Mouse (Mus musculus) layer of hippocampus, adult 2 months (tissue): ENCODE data around the gene Cyp2a22. TPM values are rescaled to one million over a fixed set of nuclear protein-coding genes. Genes with fewer than 3 reads are reported as not detected.
"Not testable (repeated sequence)": the region's sequence is repeated elsewhere in the genome, so short reads cannot be mapped to it uniquely, and the experiment has no call there.

Source experiments
- DNase-seq, 2 experiments: peaks; one replicate each; pipeline ENCODE4 v3.0.0; 2022; ENCODE audit warnings: low spot score in 2 of 2
- H3K27ac ChIP-seq: fragments of 200-600 bp; 2 replicates; pipeline ENCODE4 v1.8.1; 2022
- H3K4me3 ChIP-seq: fragments of 200-600 bp; 2 replicates; pipeline ENCODE4 v1.8.1; 2022; ENCODE audit warnings: mild to moderate bottlenecking
- CTCF ChIP-seq: fragments of 200-600 bp; conservative IDR thresholded peaks from 2 replicates; pipeline ENCODE4 v1.8.1; 2022; ENCODE audit warnings: antibody characterized with exemption, mild to moderate bottlenecking, moderate library complexity
- long read RNA-seq, 2 experiments: library from polyadenylated mRNA; stranded (forward); transcript quantifications; one replicate each; pipeline ENCODE4 v2.0.0; 2021; ENCODE audit warnings: borderline mapping rate in 2 of 2
- total RNA-seq, 2 experiments: library from RNA; stranded (reverse); gene quantifications; 2 replicates each; pipeline ENCODE4 v1.2.3; 2021

Cyp2a22 gene
- total RNA-seq = not detected
- long read RNA-seq, experiment 1 = 0 reads
- long read RNA-seq, experiment 2 = 0 reads

GRCm38 (mm10) chr7:26939262-26939661 lies at the start of gene Cyp2a22:
Gene Cyp2a22 (minus strand): TSS chr7:26939384.
- no peak for TF ChIP-seq CTCF
- no peak for DNase-seq
- H3K27ac ChIP-seq = no peak within 1 kb of the TSS
- H3K4me3 ChIP-seq = no peak within 1 kb of the TSS

DNA sequence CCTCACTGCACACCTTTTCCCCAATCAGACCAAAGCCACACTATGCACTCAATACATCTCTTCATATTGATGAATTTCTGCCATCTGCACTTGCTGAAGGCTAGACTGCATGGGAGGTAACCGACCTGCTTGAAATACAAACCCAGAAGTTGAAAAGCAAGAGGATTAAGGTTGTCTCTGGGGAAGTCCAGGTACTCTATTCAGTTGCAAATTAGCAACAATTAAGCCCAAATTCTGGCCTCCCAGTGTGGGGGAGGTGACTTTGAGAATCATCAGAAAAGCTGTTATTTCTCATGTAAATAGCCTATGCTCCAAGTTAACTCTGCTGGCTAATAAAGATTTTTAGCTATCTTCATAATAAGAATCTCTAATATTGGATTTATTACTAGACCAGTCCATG lies 44.0 kb upstream of the Cyp2a22 start:
- H3K27ac ChIP-seq, DNase-seq, H3K4me3 ChIP-seq: not testable (repeated sequence)

DNA sequence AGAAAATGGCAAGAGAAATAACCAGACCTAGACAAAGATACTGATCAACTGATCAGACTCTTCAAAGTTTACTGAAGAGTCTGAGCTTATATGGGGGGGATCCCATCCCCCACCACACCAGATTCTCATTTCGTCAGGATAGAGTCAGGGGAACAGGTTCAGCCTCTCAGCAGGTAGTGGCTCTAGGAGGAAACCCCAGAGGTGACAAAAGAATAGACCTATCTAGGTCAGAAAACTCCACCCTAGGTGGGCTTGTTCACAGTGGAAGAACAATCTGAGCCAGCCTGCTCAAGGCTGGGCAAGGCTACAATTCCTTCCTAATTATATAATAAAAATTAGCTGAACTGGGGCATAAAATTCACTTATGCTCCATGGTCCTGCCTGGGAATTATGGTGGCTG lies 43.4 kb upstream of the Cyp2a22 start:
- no peak for TF ChIP-seq CTCF

DNA sequence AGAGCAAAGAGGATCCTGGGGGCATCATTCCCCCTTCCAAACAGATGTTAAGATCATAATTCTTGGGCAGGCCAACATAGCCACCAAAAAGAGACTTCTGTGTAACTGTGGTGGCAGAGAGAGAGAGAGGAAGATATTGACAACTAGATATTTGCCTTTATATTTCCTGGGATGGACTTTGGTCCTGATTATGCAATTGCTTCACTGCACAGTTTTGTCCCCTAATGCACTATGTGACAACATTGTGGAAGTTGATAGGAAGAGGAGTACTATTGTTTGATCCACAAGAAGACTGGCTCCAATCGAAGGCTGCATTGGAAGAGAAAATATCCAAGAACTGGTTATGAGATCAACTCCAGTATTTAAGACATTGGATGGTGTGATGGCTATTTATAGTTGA lies 42.8 kb upstream of the Cyp2a22 start:
- H3K27ac ChIP-seq, DNase-seq, H3K4me3 ChIP-seq: not testable (repeated sequence)

More for the DNA sequence above, 43.4 kb upstream of the Cyp2a22 start:
- Histone ChIP-seq H3K4me3 (no peak overlapping the region), H3K27ac (no peak overlapping the region)
- DNase-seq = no peak

DNA sequence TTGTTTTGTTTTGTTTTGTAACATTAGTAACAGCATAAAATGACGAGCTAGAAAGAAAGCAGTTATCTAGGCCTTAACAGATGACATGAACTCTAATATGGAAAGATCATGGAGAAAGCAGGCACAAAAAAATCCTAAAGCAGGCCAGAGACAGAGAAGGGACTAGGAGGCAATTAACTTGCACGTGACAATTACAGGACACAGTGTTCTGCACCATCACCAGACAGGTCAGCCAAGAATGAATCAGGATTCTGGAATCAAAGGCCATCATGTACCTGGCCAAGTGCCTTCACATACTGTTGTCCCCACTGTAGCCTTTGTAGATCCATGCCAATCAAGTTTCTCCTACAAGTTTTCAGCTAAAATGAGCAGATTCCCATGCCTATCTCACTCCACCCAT lies 42.3 kb upstream of the Cyp2a22 start:
- not testable (repeated sequence) for H3K27ac ChIP-seq, H3K4me3 ChIP-seq, DNase-seq

DNA sequence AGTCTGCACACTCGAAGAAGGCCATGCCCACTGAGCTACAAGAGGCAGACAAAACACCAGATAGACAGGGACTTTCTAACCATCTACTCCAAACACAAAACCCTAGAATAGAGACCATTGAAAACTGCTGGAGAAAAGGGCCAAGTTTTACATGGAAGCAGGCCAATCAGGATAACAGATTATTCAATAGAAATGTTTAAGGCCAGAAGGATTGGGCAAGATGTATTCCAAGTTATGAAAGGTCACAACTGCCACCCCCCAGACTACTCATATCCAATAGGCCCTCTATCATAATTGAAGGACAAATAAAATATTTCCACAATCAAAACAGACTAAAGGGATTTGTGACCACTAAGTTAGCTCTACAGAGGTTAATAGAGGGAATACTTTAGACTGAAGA lies 23.2 kb upstream of the Cyp2a22 start:
- not testable (repeated sequence) for H3K27ac ChIP-seq, H3K4me3 ChIP-seq, DNase-seq

GRCm38 (mm10) chr7:26953306-26953705 lies 14.1 kb upstream of the Cyp2a22 start:
- H3K27ac ChIP-seq, H3K4me3 ChIP-seq: not testable (repeated sequence)

DNA sequence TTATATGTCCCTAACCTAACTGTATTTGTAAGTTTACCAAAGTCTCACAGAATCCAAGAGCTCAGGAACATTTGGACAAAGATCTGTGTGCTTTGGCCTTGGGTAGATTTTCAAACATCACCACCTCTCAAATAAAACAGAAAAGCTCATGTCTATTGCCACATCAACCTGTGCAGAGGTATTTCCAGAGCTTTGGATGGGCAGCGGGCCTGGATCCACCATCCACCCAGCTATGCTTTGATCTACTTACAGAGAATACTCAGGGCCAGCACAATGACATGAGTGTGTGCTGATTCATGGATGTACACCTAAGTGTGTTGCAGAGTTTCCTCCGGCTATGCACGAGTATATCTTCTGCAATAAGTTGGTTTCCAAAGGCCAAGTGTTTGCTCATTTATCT lies 13.5 kb upstream of the Cyp2a22 start:
- DNase-seq, H3K27ac ChIP-seq: not testable (repeated sequence)

More at GRCm38 (mm10) chr7:26953306-26953705, 14.1 kb upstream of the Cyp2a22 start:
- DNase-seq = not testable (repeated sequence)

GRCm38 (mm10) chr7:26941320-26941925 lies 2.2 kb upstream of the Cyp2a22 start:
- DNase-seq, H3K4me3 ChIP-seq, H3K27ac ChIP-seq: not testable (repeated sequence)

More for the DNA sequence above, 13.5 kb upstream of the Cyp2a22 start:
- H3K4me3 ChIP-seq = not testable (repeated sequence)

DNA sequence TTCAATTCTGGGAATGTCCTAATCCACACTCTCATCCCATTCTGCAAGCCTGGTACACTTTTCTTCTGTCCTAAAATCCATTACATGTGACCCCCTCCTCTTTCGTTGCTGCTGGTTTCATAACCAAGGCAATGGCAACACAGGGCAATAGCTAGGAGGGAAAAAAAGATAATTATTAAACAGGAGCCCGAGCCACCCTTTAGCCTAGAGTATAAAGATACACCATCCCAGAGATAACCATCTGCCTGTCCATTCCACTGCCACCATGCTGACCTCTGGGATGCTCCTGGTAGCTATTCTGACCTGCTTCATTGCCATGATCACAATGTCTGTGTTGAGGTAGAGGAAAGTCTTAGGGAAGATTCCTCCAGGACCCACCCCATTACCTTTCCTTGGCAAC lies 22.1 kb downstream of the Cyp2a22 start:
- not testable (repeated sequence) for H3K4me3 ChIP-seq, H3K27ac ChIP-seq

More for the DNA sequence above, 22.1 kb downstream of the Cyp2a22 start:
- DNase-seq = not testable (repeated sequence)

Other genes starting within 250 kb of the Cyp2a22 start
- gene Cyp2b19, start 182.2 kb downstream of the Cyp2a22 start, total RNA-seq = not detected
- gene Cyp2g1, start 130.5 kb downstream of the Cyp2a22 start, total RNA-seq = not detected
- gene Cyp2a5, start 104.1 kb downstream of the Cyp2a22 start, total RNA-seq = under 1 TPM in 1 of 2 experiments, not detected in 1; 0.59 TPM
- gene Cyp2a12, start 89.7 kb upstream of the Cyp2a22 start, total RNA-seq = not detected
- under 1 TPM in 1 of 2 experiments, not detected in 1; 0.41 TPM for gene Cyp2f2, start 180.5 kb upstream of the Cyp2a22 start, total RNA-seq
- not detected for gene Cyp2t4, start 214.3 kb upstream of the Cyp2a22 start, total RNA-seq
- 100 to 1,000 TPM in 1 of 2 experiments, 10 to 100 TPM in 1; 97.4 to 103 TPM for gene Egln2, start 227.4 kb upstream of the Cyp2a22 start, total RNA-seq
- gene Rab4b, start 239.5 kb upstream of the Cyp2a22 start, total RNA-seq = 10 to 100 TPM; 97.4 to 98.8 TPM
- not detected for gene Gm21983, start 241.7 kb upstream of the Cyp2a22 start, total RNA-seq
- gene Mia, start 241.8 kb upstream of the Cyp2a22 start, total RNA-seq = 1 to 10 TPM; 2.2 to 2.7 TPM